Mouse (Mus musculus): ENCODE data around the gene Cnrip1.

- no peak for TF ChIP-seq CTCF (IDR thresholded peaks at IDR 0.05; ENCODE audit: low read depth)
- TF ChIP-seq EP300 (IDR thresholded peaks at IDR 0.05; ENCODE audit: low read depth): no peak
Observed at GRCm38 (mm10) chr11:17019328-17019727, 32.1 kb upstream of the Cnrip1 start.
